Comparison of ENCODE assay signal across 21 mouse cellular contexts in the genomic region with DNA sequence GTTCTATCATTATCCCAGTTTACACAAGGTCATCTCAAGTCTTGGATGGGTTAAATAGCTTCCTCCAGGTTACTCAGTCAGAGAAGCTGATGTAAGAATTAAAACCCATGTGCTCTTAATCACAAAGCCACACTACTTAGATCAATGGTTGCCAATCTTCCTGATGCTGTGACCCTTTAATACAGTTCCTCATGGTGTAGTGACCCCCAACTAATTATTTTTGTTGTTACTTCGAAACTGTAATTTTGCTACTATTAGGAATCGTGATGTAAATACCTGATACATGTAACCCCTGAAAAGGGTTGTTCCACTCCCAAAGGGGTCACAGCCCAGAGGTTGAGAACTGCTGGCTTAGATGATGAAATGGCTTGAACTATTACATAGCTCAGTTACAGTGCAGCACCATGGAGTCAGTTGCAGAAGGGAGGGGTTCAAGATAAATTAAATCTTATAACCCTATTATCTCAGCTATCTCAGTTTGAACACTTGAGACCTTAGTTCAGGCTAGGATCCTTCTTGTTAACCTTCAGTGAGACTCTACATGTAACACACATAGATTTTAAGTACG. TPM values are rescaled to one million over a fixed set of nuclear protein-coding genes. Genes with fewer than 3 reads are reported as not detected.
A peak's percentile ranks its signal among the peaks of the same experiment; 100 is the strongest.
DNase-seq lines count a peak whose midpoint lies in the region; ATAC-seq and TF ChIP-seq lines count a peak whose summit lies in the region.
"Had no signal": no experiment of that assay in that cellular context is flagged by ENCODE, and none has a peak within 500 bp of the region (broad histone marks: within the 10 kb centered on the region; RNA-seq: fewer than 3 reads in every experiment).

No protein-coding gene starts in this region.

- no peaks in the 10 kb centered on the region for H3K27me3 ChIP-seq in kidney, embryonic 14.5 days (ENCODE audit: control insufficient read depth, insufficient read depth, low read length)
- H3K27me3 ChIP-seq in liver, embryonic 14.5 days (ENCODE audit: control insufficient read depth, insufficient read depth, low read length): no peaks in the 10 kb centered on the region
- no peaks in the 10 kb centered on the region for H3K27me3 ChIP-seq in forebrain, embryonic 11.5 days (ENCODE audit: control insufficient read depth, insufficient read depth, low read length)
- H3K27me3 ChIP-seq: midbrain, embryonic 13.5 days; neural tube, embryonic 13.5 days had no signal

- no peak overlapping the region for H3K27ac ChIP-seq in kidney, embryonic 14.5 days (ENCODE audit: low read depth, low read length)
- H3K27ac ChIP-seq in liver, embryonic 14.5 days: no peak overlapping the region
- H3K27ac ChIP-seq in forebrain, embryonic 11.5 days (ENCODE audit: low read depth, low read length): no peak overlapping the region
- H3K27ac ChIP-seq: layer of hippocampus, adult 2 months; midbrain, embryonic 13.5 days; neural tube, embryonic 13.5 days had no signal

- no peak for ATAC-seq in kidney, embryonic 14.5 days (ENCODE audit: low FRiP score, low TSS enrichment)
- ATAC-seq in liver, embryonic 14.5 days (ENCODE audit: insufficient read depth): no peak
- ATAC-seq in forebrain, embryonic 11.5 days (replicated peaks; ENCODE audit: low FRiP score): no peak
- ATAC-seq: hindbrain, embryonic 16.5 days; midbrain, embryonic 13.5 days had no signal

- H3K4me3 ChIP-seq in kidney, embryonic 14.5 days (ENCODE audit: low read length): 0 out of 2 replicates have a peak overlapping the region, but pooled peaks have one; percentile 2
- H3K4me3 ChIP-seq in liver, embryonic 14.5 days (ENCODE audit: insufficient read depth in 1 of 2, low read depth in 2 of 2, low read length in 2 of 2): peak overlapping the region in 1 of 2 experiments; percentile 16; a peak in 1 of 4 replicates
- no peak overlapping the region for H3K4me3 ChIP-seq in forebrain, embryonic 11.5 days (ENCODE audit: low read depth, low read length)
- H3K4me3 ChIP-seq: midbrain, embryonic 13.5 days; neural tube, embryonic 13.5 days had no signal

- H3K36me3 ChIP-seq in kidney, embryonic 14.5 days (ENCODE audit: control insufficient read depth, insufficient read depth, low read length): no peaks in the 10 kb centered on the region
- no peaks in the 10 kb centered on the region for H3K36me3 ChIP-seq in liver, embryonic 14.5 days (replicated peaks; ENCODE audit: control insufficient read depth, insufficient read depth, low read depth)
- no peaks in the 10 kb centered on the region for H3K36me3 ChIP-seq in forebrain, embryonic 11.5 days (ENCODE audit: control insufficient read depth, insufficient read depth, low read length)
- H3K36me3 ChIP-seq: midbrain, embryonic 13.5 days; neural tube, embryonic 13.5 days had no signal

- no peak for DNase-seq in kidney, postnatal 14 days
- DNase-seq in A20 (ENCODE audit: low read depth, low spot score): peak; percentile 24
- DNase-seq in MN1 (ENCODE audit: low spot score): peak; percentile 38
- no peak for DNase-seq in liver, embryonic 14.5 days (ENCODE audit: low read depth in 3 of 3, low spot score in 3 of 3)
- DNase-seq in spleen, adult 12 weeks (ENCODE audit: low spot score): no peak
- no peak for DNase-seq in forebrain, embryonic 11.5 days (ENCODE audit: low spot score)
- no peak for DNase-seq in heart, adult 9 months (ENCODE audit: low spot score in 2 of 2)
- DNase-seq: adrenal gland, postnatal 25 days; B cell, adult 2 months; cerebellum, adult 11 months; cerebellum, postnatal 14 days; heart, postnatal 36 days; kidney, adult 18-20 months; layer of hippocampus, postnatal 36 days; lung, postnatal 10 days; thymus, adult 2 months had no signal

- WGBS in kidney, embryonic 14.5 days: 72% methylated on average over 3 of the region's 3 CpGs
- 77% methylated on average over 3 of the region's 3 CpGs for WGBS in liver, embryonic 14.5 days (ENCODE audit: insufficient replicate concordance)
- 81% methylated on average over 3 of the region's 3 CpGs for whole genome bisulfite sequencing in forebrain, embryonic 11.5 days

- 0 out of 2 replicates have a peak, but pooled peaks cover 4% of the 10 kb centered on the region for H3K4me1 ChIP-seq in kidney, embryonic 14.5 days (ENCODE audit: control insufficient read depth, insufficient read depth, low read length)
- peaks cover 0 to 3% of the 10 kb centered on the region in 2 experiments; a peak in 2 of 4 replicates for H3K4me1 ChIP-seq in liver, embryonic 14.5 days (replicated peaks; ENCODE audit: control insufficient read depth in 2 of 2, insufficient read depth in 2 of 2, low read length in 1 of 2)
- H3K4me1 ChIP-seq in forebrain, embryonic 11.5 days (replicated peaks; ENCODE audit: control insufficient read depth, insufficient read depth, low read length): no peaks in the 10 kb centered on the region

- TF ChIP-seq CTCF in liver, embryonic 14.5 days (IDR thresholded peaks at IDR 0.05; ENCODE audit: low read depth): no peak

- H3K9me3 ChIP-seq in kidney, embryonic 14.5 days (ENCODE audit: control insufficient read depth, low read length): no peaks in the 10 kb centered on the region
- no peaks in the 10 kb centered on the region for H3K9me3 ChIP-seq in liver, embryonic 14.5 days (ENCODE audit: control insufficient read depth, low read length)
- no peaks in the 10 kb centered on the region for H3K9me3 ChIP-seq in forebrain, embryonic 11.5 days (ENCODE audit: control insufficient read depth, low read length)
- H3K9me3 ChIP-seq: midbrain, embryonic 13.5 days; neural tube, embryonic 13.5 days had no signal

- no peak overlapping the region for H3K9ac ChIP-seq in kidney, embryonic 14.5 days (ENCODE audit: low read depth, low read length)
- H3K9ac ChIP-seq in liver, embryonic 14.5 days (replicated peaks): no peak overlapping the region
- H3K9ac ChIP-seq in forebrain, embryonic 11.5 days (ENCODE audit: low read length): no peak overlapping the region
- H3K9ac ChIP-seq: midbrain, embryonic 13.5 days; neural tube, embryonic 13.5 days had no signal

- TF ChIP-seq EP300 in liver, embryonic 14.5 days (IDR thresholded peaks at IDR 0.05; ENCODE audit: low read depth): no peak

- peak overlapping the region; percentile 22; the same call in 1 of the 2 replicates for H3K4me2 ChIP-seq in kidney, embryonic 14.5 days (replicated peaks; ENCODE audit: low read depth, low read length)
- peak overlapping the region; percentile 88 for H3K4me2 ChIP-seq in liver, embryonic 14.5 days (ENCODE audit: low read depth)
- H3K4me2 ChIP-seq in forebrain, embryonic 11.5 days (ENCODE audit: low read depth, low read length, severe bottlenecking): no peak overlapping the region

RNA-seq across cellular contexts. Expression of a gene that starts 1.5 kb away (rescaled TPM):
- polyA plus RNA-seq in kidney, embryonic 14.5 days (2014; fragmentation: Nextera tagmentation; extraction: Ambion mirVana): 32.6 and 33.8 TPM in 2 replicates
- 23.7 and 25.3 TPM in 2 replicates for polyA plus RNA-seq in liver, embryonic 14.5 days (2012; rRNA removed)
- 30.5 and 32.6 TPM in 2 replicates for polyA plus RNA-seq in liver, embryonic 14.5 days (2014; fragmentation: Nextera tagmentation; extraction: Ambion mirVana)
- 14.7 and 15.1 TPM in 2 replicates for polyA plus RNA-seq in forebrain, embryonic 11.5 days (2014; fragmentation: Nextera tagmentation; extraction: Ambion mirVana)

RNA-seq across cellular contexts. Expression of a gene that starts 23.7 kb away (rescaled TPM):
- polyA plus RNA-seq in kidney, embryonic 14.5 days (2014; fragmentation: Nextera tagmentation; extraction: Ambion mirVana): 21.7 and 26.4 TPM in 2 replicates
- polyA plus RNA-seq in liver, embryonic 14.5 days (2012; rRNA removed): 5.9 and 10.1 TPM in 2 replicates
- 11.4 and 11.8 TPM in 2 replicates for polyA plus RNA-seq in liver, embryonic 14.5 days (2014; fragmentation: Nextera tagmentation; extraction: Ambion mirVana)
- 26.3 and 28.5 TPM in 2 replicates for polyA plus RNA-seq in forebrain, embryonic 11.5 days (2014; fragmentation: Nextera tagmentation; extraction: Ambion mirVana)

Comparison
In these comparisons a context has a peak if more than half of its experiments do, and no peak if none do; other contexts are left out.
1. DNase-seq: peak in A20 (single experiment) and MN1 (single experiment); none in kidney, postnatal 14 days (single experiment), liver, embryonic 14.5 days (0 of 3), spleen, adult 12 weeks (single experiment), forebrain, embryonic 11.5 days (single experiment) and heart, adult 9 months (0 of 2).